Mouse (Mus musculus): ENCODE results near the gene Cpm. TPM values are rescaled to one million over a fixed set of nuclear protein-coding genes. Genes with fewer than 3 reads are reported as not detected.
A peak's percentile ranks its signal among the peaks of the same experiment; 100 is the strongest.

The Cpm gene
- polyA plus RNA-seq, 1 experiment from 2014 or later, result 3.7 TPM

GRCm38 (mm10) chr10:117635823-117636589, 6.7 kb downstream of the Cpm start:
- 78% methylated on average over 3 of the region's 3 CpGs for WGBS
- Histone ChIP-seq H3K9ac (replicated peaks) (no peak overlapping the region), H3K4me3 (no peak overlapping the region), H3K4me2 (replicated peaks) (no peak overlapping the region), H3K27me3 (peaks cover 16% of the 10 kb centered on the region), H3K27ac (replicated peaks) (no peak overlapping the region), H3K4me1 (no peaks in the 10 kb centered on the region), H3K36me3 (no peaks in the 10 kb centered on the region), H3K9me3 (no peaks in the 10 kb centered on the region)
- no peak for ATAC-seq (ENCODE audit: low FRiP score, low read depth)

- H3K4me2 ChIP-seq (replicated peaks), result no peak overlapping the region
- H3K27me3 ChIP-seq, result peaks cover 11% of the 10 kb centered on the region; the same call in 1 of the 2 replicates
- no peak overlapping the region for H3K27ac ChIP-seq (replicated peaks)
- ATAC-seq (ENCODE audit: low FRiP score, low read depth), result no peak
- H3K4me1 ChIP-seq, result no peaks in the 10 kb centered on the region
- H3K9ac ChIP-seq (replicated peaks), result no peak overlapping the region
- no peaks in the 10 kb centered on the region for H3K9me3 ChIP-seq
- 74% methylated on average over 9 of the region's 9 CpGs for WGBS
- no peaks in the 10 kb centered on the region for H3K36me3 ChIP-seq
- H3K4me3 ChIP-seq, result no peak overlapping the region
Measured at GRCm38 (mm10) chr10:117637062-117637744, 7.9 kb downstream of the Cpm start.

- ATAC-seq (ENCODE audit: low FRiP score, low read depth), result no peak
- Histone ChIP-seq H3K9ac (replicated peaks) (no peak overlapping the region), H3K27ac (replicated peaks) (no peak overlapping the region), H3K36me3 (no peaks in the 10 kb centered on the region), H3K4me2 (replicated peaks) (no peak overlapping the region), H3K27me3 (peaks cover 12% of the 10 kb centered on the region; the same call in 1 of the 2 replicates), H3K9me3 (no peaks in the 10 kb centered on the region), H3K4me3 (no peak overlapping the region), H3K4me1 (no peaks in the 10 kb centered on the region)
- WGBS, result 82% methylated on average over 9 of the region's 9 CpGs
Measured at GRCm38 (mm10) chr10:117637745-117638577, 8.7 kb downstream of the Cpm start.

- no peak overlapping the region for H3K4me2 ChIP-seq (replicated peaks)
- no peak overlapping the region for H3K27ac ChIP-seq (replicated peaks)
- peaks cover 16% of the 10 kb centered on the region for H3K27me3 ChIP-seq
- H3K9ac ChIP-seq (replicated peaks), result no peak overlapping the region
- H3K36me3 ChIP-seq, result no peaks in the 10 kb centered on the region
- no peak overlapping the region for H3K4me3 ChIP-seq
- ATAC-seq (ENCODE audit: low FRiP score, low read depth), result no peak
- H3K4me1 ChIP-seq, result no peaks in the 10 kb centered on the region
- H3K9me3 ChIP-seq, result no peaks in the 10 kb centered on the region
- WGBS, result 94% methylated on average over 7 of the region's 7 CpGs
Measured at GRCm38 (mm10) chr10:117638578-117639220, 9.4 kb downstream of the Cpm start.

GRCm38 (mm10) chr10:117639221-117639599, 9.9 kb downstream of the Cpm start:
- Histone ChIP-seq H3K9ac (replicated peaks) (no peak overlapping the region), H3K36me3 (no peaks in the 10 kb centered on the region), H3K9me3 (no peaks in the 10 kb centered on the region), H3K4me3 (no peak overlapping the region), H3K4me1 (no peaks in the 10 kb centered on the region), H3K27ac (replicated peaks) (no peak overlapping the region), H3K27me3 (peaks cover 16% of the 10 kb centered on the region; the same call in 1 of the 2 replicates), H3K4me2 (replicated peaks) (no peak overlapping the region)
- 95% methylated on average over 8 of the region's 8 CpGs for whole genome bisulfite sequencing
- no peak for ATAC-seq (ENCODE audit: low FRiP score, low read depth)

- peaks cover 16% of the 10 kb centered on the region; the same call in 1 of the 2 replicates for H3K27me3 ChIP-seq
- no peak overlapping the region for H3K9ac ChIP-seq (replicated peaks)
- no peaks in the 10 kb centered on the region for H3K4me1 ChIP-seq
- H3K36me3 ChIP-seq, result no peaks in the 10 kb centered on the region
- H3K9me3 ChIP-seq, result no peaks in the 10 kb centered on the region
- no peak overlapping the region for H3K4me2 ChIP-seq (replicated peaks)
- WGBS, result 69% methylated on average over 21 of the region's 21 CpGs
- H3K27ac ChIP-seq (replicated peaks), result no peak overlapping the region
- no peak overlapping the region for H3K4me3 ChIP-seq
- ATAC-seq (ENCODE audit: low FRiP score, low read depth), result no peak
Measured at GRCm38 (mm10) chr10:117639899-117640594, 10.7 kb downstream of the Cpm start.

- Histone ChIP-seq H3K4me3 (no peak overlapping the region), H3K9me3 (no peaks in the 10 kb centered on the region), H3K36me3 (no peaks in the 10 kb centered on the region), H3K4me1 (no peaks in the 10 kb centered on the region), H3K9ac (replicated peaks) (no peak overlapping the region), H3K4me2 (replicated peaks) (no peak overlapping the region), H3K27ac (replicated peaks) (no peak overlapping the region), H3K27me3 (peaks cover 16% of the 10 kb centered on the region; the same call in 1 of the 2 replicates)
- 79% methylated on average over 7 of the region's 7 CpGs for WGBS
- no peak for ATAC-seq (ENCODE audit: low FRiP score, low read depth)
Measured at GRCm38 (mm10) chr10:117640595-117641078, 11.3 kb downstream of the Cpm start.

- Histone ChIP-seq H3K4me1 (no peaks in the 10 kb centered on the region), H3K36me3 (no peaks in the 10 kb centered on the region), H3K27me3 (peaks cover 16% of the 10 kb centered on the region; the same call in 1 of the 2 replicates), H3K4me2 (replicated peaks) (peak overlapping the region; percentile 35), H3K4me3 (no peak overlapping the region), H3K27ac (replicated peaks) (no peak overlapping the region), H3K9me3 (no peaks in the 10 kb centered on the region), H3K9ac (replicated peaks) (no peak overlapping the region)
- WGBS, result 44% methylated on average over 20 of the region's 20 CpGs
- ATAC-seq (ENCODE audit: low FRiP score, low read depth), result no peak
Measured at GRCm38 (mm10) chr10:117641400-117642200, 12.3 kb downstream of the Cpm start.

GRCm38 (mm10) chr10:117642201-117642450, 12.8 kb downstream of the Cpm start:
- no peak for ATAC-seq (ENCODE audit: low FRiP score, low read depth)
- H3K9me3 ChIP-seq, result no peaks in the 10 kb centered on the region
- WGBS, result 86% methylated on average over 9 of the region's 9 CpGs
- H3K27ac ChIP-seq (replicated peaks), result no peak overlapping the region
- H3K4me3 ChIP-seq, result no peak overlapping the region
- H3K9ac ChIP-seq (replicated peaks), result no peak overlapping the region
- H3K4me1 ChIP-seq, result 0 out of 2 replicates have a peak, but pooled peaks cover 3% of the 10 kb centered on the region
- H3K4me2 ChIP-seq (replicated peaks), result no peak overlapping the region
- H3K36me3 ChIP-seq, result no peaks in the 10 kb centered on the region
- peaks cover 16% of the 10 kb centered on the region; the same call in 1 of the 2 replicates for H3K27me3 ChIP-seq

- Histone ChIP-seq H3K9ac (replicated peaks) (no peak overlapping the region), H3K4me2 (replicated peaks) (no peak overlapping the region), H3K36me3 (no peaks in the 10 kb centered on the region), H3K4me3 (no peak overlapping the region), H3K9me3 (no peaks in the 10 kb centered on the region), H3K27ac (replicated peaks) (no peak overlapping the region), H3K4me1 (0 out of 2 replicates have a peak, but pooled peaks cover 6% of the 10 kb centered on the region), H3K27me3 (peaks cover 16% of the 10 kb centered on the region; the same call in 1 of the 2 replicates)
- ATAC-seq (ENCODE audit: low FRiP score, low read depth), result no peak
- WGBS, result 91% methylated on average over 15 of the region's 15 CpGs
Measured at GRCm38 (mm10) chr10:117642491-117643262, 13.4 kb downstream of the Cpm start.

Measured in midbrain, embryonic 12.5 days (tissue).